Mouse (Mus musculus) kidney, embryonic 16.5 days (tissue): ENCODE measurements at regions not wholly inside any gene's neighbourhood (a gene's known extent, or its start where the extent isn't known, plus 50 kb on each side); places are given as distances from the start of the nearest gene placed in this dataset.

Source experiments
- ATAC-seq: fragments of 200-750 bp; cut with Nextera tagmentation; 2 replicates; pipeline ENCODE4 v1.8.0; 2017; ENCODE audit warnings: moderate TSS enrichment; ENCODE audit not compliant: low FRiP score, low TSS enrichment
- H3K27ac ChIP-seq: fragments of 300-500 bp; sonication (generic); 2 replicates; pipeline ENCODE4 v1.5.1; 2014; ENCODE audit warnings: low read length
- H3K27me3 ChIP-seq: fragments of 300-500 bp; sonication (generic); 2 replicates; pipeline ENCODE4 v1.6.1; 2014; ENCODE audit warnings: low read length, control low read depth, mixed read lengths; ENCODE audit not compliant: insufficient read depth
- H3K36me3 ChIP-seq: fragments of 300-500 bp; sonication (generic); 2 replicates; pipeline ENCODE4 v1.6.1; 2014; ENCODE audit warnings: low read length, control low read depth, mixed read lengths; ENCODE audit not compliant: insufficient read depth
- H3K4me1 ChIP-seq: fragments of 300-500 bp; sonication (generic); 2 replicates; pipeline ENCODE4 v1.6.1; 2014; ENCODE audit warnings: low read length, control low read depth, mixed read lengths; ENCODE audit not compliant: insufficient read depth
- H3K4me2 ChIP-seq: fragments of 300-500 bp; sonication (generic); replicated peaks from 2 replicates; pipeline ENCODE4 v1.6.1; 2014; ENCODE audit warnings: low read depth, low read length
- H3K4me3 ChIP-seq: fragments of 300-500 bp; sonication (generic); 2 replicates; pipeline ENCODE4 v1.5.1; 2014; ENCODE audit warnings: mild to moderate bottlenecking, low read length
- H3K9ac ChIP-seq: fragments of 300-500 bp; sonication (generic); replicated peaks from 2 replicates; pipeline ENCODE4 v1.6.1; 2014; ENCODE audit warnings: low read length
- H3K9me3 ChIP-seq: fragments of 300-500 bp; sonication (generic); 2 replicates; pipeline ENCODE4 v1.6.1; 2016; ENCODE audit warnings: low read length, control low read depth
- WGBS: fragments of 180-500 bp; shearing (Covaris S2); extraction: QIAGEN DNeasy Blood & Tissue Kit; methylation state at CpG from one replicate; pipeline ENCODE4 v1.1.7; 2014; 5-methylcytosine and 5-hydroxymethylcytosine counted together

- Histone ChIP-seq H3K9me3 (no peaks in the 10 kb centered on the region), H3K27ac (no peak overlapping the region), H3K9ac (no peak overlapping the region), H3K4me3 (no peak overlapping the region), H3K36me3 (no peaks in the 10 kb centered on the region), H3K4me1 (peaks cover 6% of the 10 kb centered on the region; the same call in 1 of the 2 replicates), H3K27me3 (no peaks in the 10 kb centered on the region), H3K4me2 (no peak overlapping the region)
- ATAC-seq = no peak
Measured at GRCm38 (mm10) chr16:26248939-26249338, 122.7 kb downstream of the Cldn1 start.

GRCm38 (mm10) chr16:26247926-26248325, 123.7 kb downstream of the Cldn1 start:
- H3K27me3 ChIP-seq = no peaks in the 10 kb centered on the region
- no peaks in the 10 kb centered on the region for H3K36me3 ChIP-seq
- H3K9me3 ChIP-seq = no peaks in the 10 kb centered on the region
- no peak overlapping the region for H3K4me3 ChIP-seq
- no peak for ATAC-seq
- H3K27ac ChIP-seq = no peak overlapping the region
- H3K4me2 ChIP-seq = no peak overlapping the region
- no peak overlapping the region for H3K9ac ChIP-seq
- 57% methylated on average over 1 of the region's 1 CpGs for WGBS
- peaks cover 6% of the 10 kb centered on the region; the same call in 1 of the 2 replicates for H3K4me1 ChIP-seq

- H3K9me3 ChIP-seq = no peaks in the 10 kb centered on the region
- H3K27ac ChIP-seq = no peak overlapping the region
- no peaks in the 10 kb centered on the region for H3K36me3 ChIP-seq
- no peak overlapping the region for H3K9ac ChIP-seq
- no peak overlapping the region for H3K4me3 ChIP-seq
- no peaks in the 10 kb centered on the region for H3K27me3 ChIP-seq
- no peak overlapping the region for H3K4me2 ChIP-seq
- no peak for ATAC-seq
- H3K4me1 ChIP-seq = no peaks in the 10 kb centered on the region
Measured at GRCm38 (mm10) chr16:26235239-26235638, 129.7 kb upstream of the P3h2 start.

GRCm38 (mm10) chr16:26234113-26234512, 128.5 kb upstream of the P3h2 start:
- no peaks in the 10 kb centered on the region for H3K9me3 ChIP-seq

GRCm38 (mm10) chr16:26231110-26231509, 125.5 kb upstream of the P3h2 start:
- Histone ChIP-seq H3K27me3 (no peaks in the 10 kb centered on the region), H3K9ac (no peak overlapping the region), H3K4me3 (no peak overlapping the region), H3K27ac (no peak overlapping the region), H3K4me2 (no peak overlapping the region), H3K4me1 (no peaks in the 10 kb centered on the region), H3K9me3 (no peaks in the 10 kb centered on the region), H3K36me3 (no peaks in the 10 kb centered on the region)
- ATAC-seq = no peak
- WGBS = 94% methylated on average over 1 of the region's 1 CpGs

More at GRCm38 (mm10) chr16:26234113-26234512, 128.5 kb upstream of the P3h2 start:
- ATAC-seq = peak; percentile 89
- Histone ChIP-seq H3K4me3 (no peak overlapping the region), H3K27me3 (no peaks in the 10 kb centered on the region), H3K4me2 (no peak overlapping the region), H3K27ac (no peak overlapping the region), H3K9ac (no peak overlapping the region), H3K4me1 (no peaks in the 10 kb centered on the region), H3K36me3 (no peaks in the 10 kb centered on the region)
- 9% methylated on average over 3 of the region's 3 CpGs for WGBS

- no peak for ATAC-seq
- H3K4me1 ChIP-seq = no peaks in the 10 kb centered on the region
- WGBS = 78% methylated on average over 3 of the region's 3 CpGs
- no peak overlapping the region for H3K9ac ChIP-seq
- H3K27me3 ChIP-seq = no peaks in the 10 kb centered on the region
- no peak overlapping the region for H3K27ac ChIP-seq
- H3K9me3 ChIP-seq = peaks cover 6% of the 10 kb centered on the region; the same call in 1 of the 2 replicates
- no peak overlapping the region for H3K4me2 ChIP-seq
- H3K36me3 ChIP-seq = no peaks in the 10 kb centered on the region
- H3K4me3 ChIP-seq = no peak overlapping the region
Measured at GRCm38 (mm10) chr16:26211418-26211817, 105.8 kb upstream of the P3h2 start.

- H3K27ac ChIP-seq = no peak overlapping the region
- no peaks in the 10 kb centered on the region for H3K4me1 ChIP-seq
- H3K36me3 ChIP-seq = no peaks in the 10 kb centered on the region
- ATAC-seq = no peak
- H3K4me2 ChIP-seq = no peak overlapping the region
- WGBS = 21% methylated on average over 4 of the region's 4 CpGs
- no peaks in the 10 kb centered on the region for H3K27me3 ChIP-seq
- no peak overlapping the region for H3K4me3 ChIP-seq
- no peaks in the 10 kb centered on the region for H3K9me3 ChIP-seq
- H3K9ac ChIP-seq = no peak overlapping the region
Measured at GRCm38 (mm10) chr16:26199125-26199524, 93.5 kb upstream of the P3h2 start.

GRCm38 (mm10) chr16:26196345-26196744, 90.8 kb upstream of the P3h2 start:
- Histone ChIP-seq H3K9ac (no peak overlapping the region), H3K4me3 (no peak overlapping the region), H3K27me3 (no peaks in the 10 kb centered on the region), H3K27ac (no peak overlapping the region), H3K36me3 (no peaks in the 10 kb centered on the region), H3K9me3 (no peaks in the 10 kb centered on the region), H3K4me2 (no peak overlapping the region), H3K4me1 (no peaks in the 10 kb centered on the region)
- ATAC-seq = peak; percentile 51; the same call in 1 of the 2 replicates

GRCm38 (mm10) chr16:26185288-26186281, 80.0 kb upstream of the P3h2 start:
- H3K36me3 ChIP-seq = no peaks in the 10 kb centered on the region
- no peak overlapping the region for H3K4me2 ChIP-seq
- H3K9me3 ChIP-seq = no peaks in the 10 kb centered on the region
- peak; percentile 74 for ATAC-seq
- H3K27me3 ChIP-seq = no peaks in the 10 kb centered on the region
- H3K9ac ChIP-seq = no peak overlapping the region
- 51% methylated on average over 8 of the region's 8 CpGs for WGBS
- H3K27ac ChIP-seq = peak overlapping the region; percentile 1; the same call in 1 of the 2 replicates
- no peak overlapping the region for H3K4me3 ChIP-seq
- peaks cover 16% of the 10 kb centered on the region for H3K4me1 ChIP-seq

- Histone ChIP-seq H3K4me2 (no peak overlapping the region), H3K9me3 (no peaks in the 10 kb centered on the region), H3K36me3 (no peaks in the 10 kb centered on the region), H3K27ac (no peak overlapping the region), H3K9ac (no peak overlapping the region), H3K27me3 (no peaks in the 10 kb centered on the region), H3K4me1 (peaks cover 16% of the 10 kb centered on the region), H3K4me3 (no peak overlapping the region)
- WGBS = 39% methylated on average over 6 of the region's 6 CpGs
- ATAC-seq = peak; percentile 74
Measured at GRCm38 (mm10) chr16:26184647-26185262, 79.2 kb upstream of the P3h2 start.
